Mouse (Mus musculus) left cerebral cortex, postnatal 10 days (tissue): ENCODE results near the gene Zfp428. TPM values are rescaled to one million over a fixed set of nuclear protein-coding genes. Genes with fewer than 3 reads are reported as not detected.

ENCODE experiments used
- DNase-seq, 2 experiments: peaks; one replicate each; pipeline ENCODE4 v3.0.0; 2021 to 2022; ENCODE audit warnings: low spot score in 2 of 2, mixed read lengths in 1 of 2; ENCODE audit errors: extremely low spot score in 1 of 2
- intact Hi-C: fragments of 180-260 bp; cut with DNase I; formaldehyde crosslinking; loops from one replicate; pipeline ENCODE4 v1.15.1; 2025
- total RNA-seq, 2 experiments: library from RNA; stranded (reverse); gene quantifications; 2 replicates each; pipeline ENCODE4 v1.2.3; 2021

Gene Zfp428
- total RNA-seq: 10 to 100 TPM; 61.9 to 67.5 TPM

GRCm38 (mm10) chr7:24506838-24507725, at the start of gene Zfp428:
Gene Zfp428 (plus strand): TSS chr7:24507006.
- DNase-seq: peak; percentile 84 to 93
- intact Hi-C loops: no loop called here

- intact Hi-C loops: loop anchor here (10.0 kb wide), 1 partner anchor 207 kb away; no protein-coding TSS in a partner anchor
- DNase-seq: no peak
Observed at GRCm38 (mm10) chr7:24457726-24458370, 49.0 kb upstream of the Zfp428 start.

GRCm38 (mm10) chr7:24459440-24459839, 47.4 kb upstream of the Zfp428 start:
- no peak for DNase-seq
- intact Hi-C loops: loop anchor here (10.0 kb wide), 1 partner anchor 205 kb away; no protein-coding TSS in a partner anchor

GRCm38 (mm10) chr7:24459843-24460242, 47.0 kb upstream of the Zfp428 start:
- DNase-seq: peak in 1 of 2 experiments; percentile 36
- intact Hi-C loops: loop anchor here (10.0 kb wide), 1 partner anchor 205 kb away; no protein-coding TSS in a partner anchor

- DNase-seq: no peak
- intact Hi-C loops: no loop called here
Observed at GRCm38 (mm10) chr7:24461376-24462051, 45.3 kb upstream of the Zfp428 start.

GRCm38 (mm10) chr7:24462388-24463319, 44.2 kb upstream of the Zfp428 start, which contains the start of gene Plaur:
Gene Plaur (plus strand): TSS chr7:24462484.
- DNase-seq: no peak
- intact Hi-C loops: no loop called here

- intact Hi-C loops: no loop called here
- no peak for DNase-seq
Observed at GRCm38 (mm10) chr7:24466835-24467234, 40.0 kb upstream of the Zfp428 start.

- no peak for DNase-seq
- intact Hi-C loops: no loop called here
Observed at GRCm38 (mm10) chr7:24467886-24468285, 38.9 kb upstream of the Zfp428 start.

- intact Hi-C loops: no loop called here
- DNase-seq: no peak
Observed at GRCm38 (mm10) chr7:24469126-24469525, 37.7 kb upstream of the Zfp428 start.

- DNase-seq: no peak
- intact Hi-C loops: loop anchor here (10.0 kb wide), 1 partner anchor 136 kb away; the partner anchor contains the start of gene Tescl
Observed at GRCm38 (mm10) chr7:24470356-24470755, 36.5 kb upstream of the Zfp428 start.

- intact Hi-C loops: loop anchor here (10.0 kb wide), 1 partner anchor 138 kb away; the partner anchor contains the start of gene Tescl
- DNase-seq: no peak
Observed at GRCm38 (mm10) chr7:24472442-24472841, 34.4 kb upstream of the Zfp428 start.

GRCm38 (mm10) chr7:24472937-24473336, 33.9 kb upstream of the Zfp428 start:
- peak in 1 of 2 experiments; percentile 44 for DNase-seq
- intact Hi-C loops: loop anchor here (10.0 kb wide), 1 partner anchor 138 kb away; the partner anchor contains the start of gene Tescl

- DNase-seq: peak in 1 of 2 experiments; percentile 77
- intact Hi-C loops: loop anchor here (10.0 kb wide), 1 partner anchor 139 kb away; the partner anchor contains the start of gene Tescl
Observed at GRCm38 (mm10) chr7:24473913-24474529, 32.8 kb upstream of the Zfp428 start.

- intact Hi-C loops: loop anchor here (5.0 to 10.0 kb wide), 2 partner anchors 37 to 140 kb away; partner anchors contain the start of genes AC161166.1 and Tescl
- DNase-seq: peak in 1 of 2 experiments; percentile 68
Observed at GRCm38 (mm10) chr7:24474811-24475506, 31.8 kb upstream of the Zfp428 start.

GRCm38 (mm10) chr7:24476338-24476737, 30.5 kb upstream of the Zfp428 start:
- intact Hi-C loops: loop anchor here (5.0 to 10.0 kb wide), 2 partner anchors 36 to 142 kb away; partner anchors contain the start of genes AC161166.1 and Tescl
- no peak for DNase-seq

GRCm38 (mm10) chr7:24476856-24477255, 29.9 kb upstream of the Zfp428 start:
- DNase-seq: peak in 1 of 2 experiments; percentile 45
- intact Hi-C loops: loop anchor here (5.0 to 10.0 kb wide), 2 partner anchors 35 to 142 kb away; partner anchors contain the start of genes AC161166.1 and Tescl
